Mouse (Mus musculus) hindbrain, embryonic 15.5 days (tissue): ENCODE results near the gene Fhl3. TPM values are rescaled to one million over a fixed set of nuclear protein-coding genes. Genes with fewer than 3 reads are reported as not detected.
A peak's percentile ranks its signal among the peaks of the same experiment; 100 is the strongest.

Experiments
- ATAC-seq: fragments of 200-750 bp; cut with Nextera tagmentation; 2 replicates; pipeline ENCODE4 v1.8.0; 2017; ENCODE audit warnings: low read depth, moderate number of reproducible peaks, moderate TSS enrichment; ENCODE audit not compliant: low FRiP score
- H3K27ac ChIP-seq: fragments of 300-500 bp; sonication (generic); replicated peaks from 2 replicates; pipeline ENCODE4 v1.5.1; 2015; ENCODE audit warnings: mild to moderate bottlenecking, inconsistent platforms
- H3K27me3 ChIP-seq: fragments of 300-500 bp; sonication (generic); 2 replicates; pipeline ENCODE4 v1.6.1; 2015; ENCODE audit warnings: control low read depth, inconsistent platforms
- H3K36me3 ChIP-seq: fragments of 300-500 bp; sonication (generic); 2 replicates; pipeline ENCODE4 v1.6.1; 2015; ENCODE audit warnings: control low read depth, inconsistent platforms
- H3K4me1 ChIP-seq: fragments of 300-500 bp; sonication (generic); replicated peaks from 2 replicates; pipeline ENCODE4 v1.6.1; 2015; ENCODE audit warnings: control low read depth, inconsistent platforms
- H3K4me2 ChIP-seq: fragments of 300-500 bp; sonication (generic); 2 replicates; pipeline ENCODE4 v1.6.1; 2015; ENCODE audit warnings: moderate library complexity, mild to moderate bottlenecking, inconsistent platforms
- H3K4me3 ChIP-seq: fragments of 300-500 bp; sonication (generic); 2 replicates; pipeline ENCODE4 v1.5.1; 2015; ENCODE audit warnings: mild to moderate bottlenecking, inconsistent platforms
- H3K9ac ChIP-seq: fragments of 300-500 bp; sonication (generic); 2 replicates; pipeline ENCODE4 v1.6.1; 2015; ENCODE audit warnings: inconsistent platforms
- H3K9me3 ChIP-seq: fragments of 300-500 bp; sonication (generic); 2 replicates; pipeline ENCODE4 v1.6.1; 2016; ENCODE audit warnings: control low read depth, inconsistent platforms
- WGBS: fragments of 180-500 bp; shearing (Covaris S2); methylation state at CpG from one replicate; pipeline ENCODE4 v1.1.7; 2015; 5-methylcytosine and 5-hydroxymethylcytosine counted together
- polyA plus RNA-seq: library from polyadenylated mRNA; unstranded; fragments of >200 nt; fragmentation: Nextera tagmentation; extraction: Ambion mirVana; gene quantifications from 2 replicates; pipeline ENCODE4 v1.2.1, GENCODE M21; 2015

Gene Fhl3
- polyA plus RNA-seq, 1 experiment from 2014 or later, result 1.6 TPM

GRCm38 (mm10) chr4:124719101-124719500 is 18.6 kb downstream of the Fhl3 start:
- Histone ChIP-seq H3K4me3 (no peak overlapping the region), H3K9ac (no peak overlapping the region), H3K27ac (no peak overlapping the region), H3K27me3 (no peaks in the 10 kb centered on the region), H3K4me2 (no peak overlapping the region), H3K4me1 (peaks cover 17% of the 10 kb centered on the region), H3K36me3 (peaks cover 67% of the 10 kb centered on the region), H3K9me3 (no peaks in the 10 kb centered on the region)
- 94% methylated on average over 4 of the region's 4 CpGs for WGBS
- no peak for ATAC-seq

DNA sequence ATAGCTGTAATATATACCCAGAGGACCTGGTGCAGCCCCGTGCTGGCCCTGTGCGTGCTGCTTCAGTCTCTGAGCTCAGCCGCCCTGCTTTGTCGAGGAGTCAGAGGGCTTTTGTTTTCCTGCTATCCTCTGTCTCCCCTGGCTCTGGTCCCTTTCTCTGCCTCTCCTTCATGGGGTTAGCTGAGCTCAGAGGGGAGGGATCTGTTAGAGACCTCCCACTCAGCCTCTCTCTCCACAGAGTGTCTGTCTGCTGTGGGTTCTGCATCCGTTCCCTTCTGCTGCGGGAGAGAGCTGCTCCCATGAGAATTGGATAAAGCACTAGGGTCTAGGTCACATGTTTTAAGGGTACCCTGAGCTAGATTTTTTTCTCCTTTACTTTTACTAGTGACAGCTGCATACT is 25.6 kb downstream of the Fhl3 start:
- Histone ChIP-seq H3K4me3 (no peak overlapping the region), H3K4me2 (no peak overlapping the region), H3K9me3 (no peaks in the 10 kb centered on the region), H3K27me3 (no peaks in the 10 kb centered on the region), H3K4me1 (no peaks in the 10 kb centered on the region), H3K36me3 (peaks cover 90% of the 10 kb centered on the region), H3K9ac (no peak overlapping the region), H3K27ac (no peak overlapping the region)
- 86% methylated on average over 6 of the region's 6 CpGs for WGBS
- ATAC-seq, result no peak

DNA sequence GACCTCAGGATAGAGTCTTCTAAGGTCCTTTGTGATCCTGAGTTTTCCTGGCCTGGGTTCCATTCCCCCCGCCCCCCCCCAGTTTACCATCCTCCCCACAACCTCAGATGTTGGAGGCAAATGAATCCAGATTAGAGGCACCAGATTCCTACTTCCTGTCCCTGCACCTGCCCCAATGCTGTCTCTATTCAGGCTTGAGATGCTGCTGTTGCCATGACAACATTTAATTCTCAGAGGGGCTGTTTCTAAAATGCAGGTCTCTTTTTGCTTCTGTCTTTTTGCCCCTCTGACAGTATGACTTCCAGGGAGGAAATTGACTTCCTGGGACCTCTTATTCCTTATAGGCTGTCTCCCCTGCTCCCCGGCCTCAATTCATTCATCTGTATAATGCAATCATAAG is 36.5 kb downstream of the Fhl3 start:
- 76% methylated on average over 2 of the region's 2 CpGs for WGBS
- no peak overlapping the region for H3K27ac ChIP-seq
- peaks cover 5% of the 10 kb centered on the region for H3K36me3 ChIP-seq
- no peaks in the 10 kb centered on the region for H3K27me3 ChIP-seq
- H3K9ac ChIP-seq, result no peak overlapping the region
- no peak for ATAC-seq
- no peak overlapping the region for H3K4me3 ChIP-seq
- peaks cover 18% of the 10 kb centered on the region for H3K4me1 ChIP-seq
- H3K4me2 ChIP-seq, result no peak overlapping the region
- no peaks in the 10 kb centered on the region for H3K9me3 ChIP-seq

DNA sequence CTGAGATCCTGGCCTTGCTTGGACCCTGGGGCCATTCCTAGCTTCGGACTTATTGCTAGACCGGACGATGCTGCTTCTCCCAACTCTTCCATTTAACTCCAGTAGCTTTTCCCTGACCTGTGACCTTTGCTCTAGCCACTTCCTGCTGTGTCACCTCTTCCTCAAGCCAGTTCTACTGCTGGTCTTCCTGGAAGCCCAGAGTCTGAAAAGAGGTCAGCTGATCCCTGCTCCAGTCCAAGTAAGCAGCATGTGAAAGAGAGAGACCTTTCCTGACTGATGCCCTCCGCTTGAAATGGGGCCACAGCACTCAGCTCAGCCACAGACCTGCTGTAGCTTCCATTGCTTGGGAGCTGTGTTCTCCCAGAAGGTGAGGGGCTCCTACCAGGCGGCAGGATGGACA is 37.0 kb downstream of the Fhl3 start:
- no peaks in the 10 kb centered on the region for H3K9me3 ChIP-seq
- ATAC-seq, result no peak
- H3K36me3 ChIP-seq, result no peaks in the 10 kb centered on the region; the same call in 1 of the 2 replicates
- no peak overlapping the region for H3K4me3 ChIP-seq
- 77% methylated on average over 5 of the region's 5 CpGs for WGBS
- no peak overlapping the region for H3K4me2 ChIP-seq
- no peak overlapping the region for H3K27ac ChIP-seq
- no peak overlapping the region for H3K9ac ChIP-seq
- peaks cover 23% of the 10 kb centered on the region for H3K4me1 ChIP-seq
- no peaks in the 10 kb centered on the region for H3K27me3 ChIP-seq

DNA sequence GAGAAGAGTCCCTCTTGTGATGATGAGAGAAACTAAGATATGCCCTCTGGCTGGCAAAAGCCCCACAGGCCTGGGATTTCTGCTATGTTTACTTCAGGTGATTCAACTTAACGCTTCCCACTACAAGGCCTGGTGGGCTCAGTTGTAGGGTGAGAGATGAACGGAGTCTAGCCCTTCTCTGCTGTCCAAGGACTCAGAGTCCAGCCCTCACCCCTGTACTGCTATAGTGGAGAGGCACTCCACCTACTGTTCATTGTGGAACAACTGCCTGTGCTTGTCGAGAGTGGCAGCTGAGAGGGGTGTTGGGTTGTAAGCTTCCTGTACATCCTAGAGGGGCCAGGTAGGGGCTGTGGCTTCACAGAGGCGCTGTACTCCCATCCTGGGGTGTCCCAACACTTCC is 37.5 kb downstream of the Fhl3 start:
- Histone ChIP-seq H3K4me1 (peaks cover 27% of the 10 kb centered on the region), H3K27me3 (no peaks in the 10 kb centered on the region), H3K27ac (no peak overlapping the region), H3K9ac (no peak overlapping the region), H3K4me2 (no peak overlapping the region), H3K36me3 (no peaks in the 10 kb centered on the region; the same call in 1 of the 2 replicates), H3K4me3 (no peak overlapping the region), H3K9me3 (no peaks in the 10 kb centered on the region)
- 65% methylated on average over 4 of the region's 4 CpGs for WGBS
- ATAC-seq, result no peak

- no peak overlapping the region for H3K27ac ChIP-seq
- H3K4me1 ChIP-seq, result peaks cover 27% of the 10 kb centered on the region
- no peak overlapping the region for H3K9ac ChIP-seq
- WGBS, result 56% methylated on average over 1 of the region's 1 CpGs
- ATAC-seq, result no peak
- no peak overlapping the region for H3K4me2 ChIP-seq
- H3K9me3 ChIP-seq, result no peaks in the 10 kb centered on the region
- H3K4me3 ChIP-seq, result no peak overlapping the region
- H3K36me3 ChIP-seq, result no peaks in the 10 kb centered on the region; the same call in 1 of the 2 replicates
- no peaks in the 10 kb centered on the region for H3K27me3 ChIP-seq
Measured at GRCm38 (mm10) chr4:124738783-124739182, 38.3 kb downstream of the Fhl3 start.

- WGBS, result 15% methylated on average over 25 of the region's 25 CpGs
- H3K9me3 ChIP-seq, result no peaks in the 10 kb centered on the region
- peak within 1 kb of the TSS; percentile 78 for H3K9ac ChIP-seq
- H3K36me3 ChIP-seq, result peaks cover 12% of the 10 kb centered on the region; the same call in 1 of the 2 replicates
- peak within 1 kb of the TSS; percentile 83 for H3K4me2 ChIP-seq
- H3K4me3 ChIP-seq, result peak within 1 kb of the TSS; percentile 75
- H3K4me1 ChIP-seq, result peaks cover 24% of the 10 kb centered on the region
- ATAC-seq, result peak; percentile 93
- H3K27ac ChIP-seq, result peak within 1 kb of the TSS; percentile 69
- H3K27me3 ChIP-seq, result no peaks in the 10 kb centered on the region
Measured at GRCm38 (mm10) chr4:124741376-124742343, 41.2 kb downstream of the Fhl3 start, which contains the start of gene Inpp5b. Gene Inpp5b, plus strand, starts transcription at chr4:124741850.

DNA sequence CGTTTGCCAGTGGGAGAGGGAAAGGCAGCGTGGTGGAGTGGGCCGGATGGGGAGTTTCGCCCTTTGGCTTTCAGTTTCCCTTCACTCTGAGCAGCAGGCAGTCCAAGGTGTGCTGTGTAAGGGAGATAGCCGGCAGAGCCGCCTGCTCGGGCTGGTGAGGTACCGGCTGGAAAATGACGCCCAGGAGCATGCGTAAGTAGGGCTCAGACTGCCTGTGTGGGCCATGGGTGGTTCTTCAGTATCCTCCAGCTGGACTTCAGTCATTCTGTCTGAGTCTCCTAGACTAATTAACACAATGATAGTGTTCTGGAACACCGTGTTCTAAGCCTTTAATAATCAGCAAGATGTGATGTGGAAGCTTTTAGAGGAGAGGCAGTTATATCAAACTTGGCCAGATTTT is 42.3 kb downstream of the Fhl3 start:
- WGBS, result 89% methylated on average over 11 of the region's 11 CpGs
- Histone ChIP-seq H3K4me2 (0 out of 2 replicates have a peak overlapping the region, but pooled peaks have one; percentile 83), H3K9ac (no peak overlapping the region), H3K27ac (no peak overlapping the region), H3K4me1 (peaks cover 16% of the 10 kb centered on the region), H3K4me3 (no peak overlapping the region), H3K27me3 (no peaks in the 10 kb centered on the region), H3K9me3 (no peaks in the 10 kb centered on the region), H3K36me3 (peaks cover 16% of the 10 kb centered on the region; the same call in 1 of the 2 replicates)
- no peak for ATAC-seq

DNA sequence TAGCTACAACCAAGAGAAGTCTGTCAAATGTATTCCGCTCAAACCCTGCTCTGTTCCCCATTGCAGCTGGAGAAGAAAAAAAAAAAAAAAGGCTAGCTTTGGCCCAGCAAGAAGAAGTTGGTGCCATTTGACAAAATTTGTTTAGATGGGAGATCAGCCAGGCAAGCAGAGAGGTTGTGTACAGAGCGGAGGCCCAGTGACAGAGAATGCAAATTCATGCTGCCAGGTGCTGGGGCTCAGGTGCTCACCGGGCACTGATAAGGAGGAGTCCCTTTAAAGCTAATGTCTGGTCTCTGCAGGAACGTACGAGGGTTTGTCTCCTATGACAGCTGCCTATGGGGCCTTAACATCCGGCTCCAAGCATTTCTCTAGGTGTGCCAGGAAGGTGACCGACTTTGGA is 46.1 kb downstream of the Fhl3 start:
- no peak overlapping the region for H3K4me3 ChIP-seq
- H3K36me3 ChIP-seq, result peaks cover 24% of the 10 kb centered on the region; the same call in 1 of the 2 replicates
- 79% methylated on average over 7 of the region's 7 CpGs for WGBS
- H3K4me1 ChIP-seq, result peaks cover 17% of the 10 kb centered on the region
- no peak overlapping the region for H3K27ac ChIP-seq
- H3K27me3 ChIP-seq, result no peaks in the 10 kb centered on the region; the same call in 1 of the 2 replicates
- H3K9me3 ChIP-seq, result no peaks in the 10 kb centered on the region
- no peak overlapping the region for H3K4me2 ChIP-seq
- no peak for ATAC-seq
- H3K9ac ChIP-seq, result no peak overlapping the region

DNA sequence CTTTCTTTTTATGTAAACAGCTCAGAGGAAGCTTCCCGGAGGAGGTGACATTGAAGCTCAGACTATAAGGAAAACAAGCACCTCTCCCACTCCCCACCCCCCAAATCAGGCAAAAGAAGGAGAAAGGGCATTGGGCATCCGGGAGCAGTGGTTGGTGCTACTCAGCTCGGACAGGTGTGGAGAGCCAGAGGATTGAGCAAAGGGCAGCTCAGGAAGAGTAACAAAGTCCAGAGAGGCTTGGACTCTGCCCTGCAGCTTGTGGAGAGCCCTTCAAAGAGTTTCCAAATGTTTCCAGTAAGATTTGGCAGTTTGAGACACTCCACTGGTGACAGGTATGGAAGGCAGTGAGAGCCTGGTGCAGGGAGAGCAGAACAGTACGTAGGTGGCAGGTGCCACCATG is 47.4 kb downstream of the Fhl3 start:
- WGBS, result 69% methylated on average over 4 of the region's 4 CpGs
- H3K4me3 ChIP-seq, result no peak overlapping the region
- no peaks in the 10 kb centered on the region for H3K9me3 ChIP-seq
- H3K9ac ChIP-seq, result no peak overlapping the region
- no peaks in the 10 kb centered on the region; the same call in 1 of the 2 replicates for H3K27me3 ChIP-seq
- H3K36me3 ChIP-seq, result peaks cover 24% of the 10 kb centered on the region; the same call in 1 of the 2 replicates
- no peak for ATAC-seq
- peaks cover 17% of the 10 kb centered on the region for H3K4me1 ChIP-seq
- H3K27ac ChIP-seq, result no peak overlapping the region
- no peak overlapping the region for H3K4me2 ChIP-seq

- H3K4me3 ChIP-seq, result peak overlapping the region; percentile 75
- no peaks in the 10 kb centered on the region for H3K9me3 ChIP-seq
- ATAC-seq, result peak; percentile 100
- no peak overlapping the region for H3K27ac ChIP-seq
- peaks cover 16% of the 10 kb centered on the region for H3K4me1 ChIP-seq
- H3K36me3 ChIP-seq, result peaks cover 12% of the 10 kb centered on the region; the same call in 1 of the 2 replicates
- H3K4me2 ChIP-seq, result peak overlapping the region; percentile 88
- H3K27me3 ChIP-seq, result no peaks in the 10 kb centered on the region; the same call in 1 of the 2 replicates
- peak overlapping the region; percentile 62 for H3K9ac ChIP-seq
- WGBS, result under 1% methylated on average over 75 of the region's 75 CpGs
Measured at GRCm38 (mm10) chr4:124751300-124752250, 51.1 kb downstream of the Fhl3 start.
